Mouse (Mus musculus) heart, postnatal 25 days (tissue): ENCODE measurements at regions not wholly inside any gene's neighbourhood (a gene's known extent, or its start where the extent isn't known, plus 50 kb on each side); places are given as distances from the start of the nearest gene placed in this dataset.

Experiments
- DNase-seq: peaks from one replicate; pipeline ENCODE4 v3.0.0; 2022; ENCODE audit warnings: low spot score
- intact Hi-C: fragments of 180-260 bp; cut with DNase I; formaldehyde crosslinking; loops from one replicate; pipeline ENCODE4 v1.15.1; 2025

GRCm38 (mm10) chr15:93913041-93913440, 317.4 kb upstream of the Prickle1 start:
- intact Hi-C loops, result no loop called here

DNA sequence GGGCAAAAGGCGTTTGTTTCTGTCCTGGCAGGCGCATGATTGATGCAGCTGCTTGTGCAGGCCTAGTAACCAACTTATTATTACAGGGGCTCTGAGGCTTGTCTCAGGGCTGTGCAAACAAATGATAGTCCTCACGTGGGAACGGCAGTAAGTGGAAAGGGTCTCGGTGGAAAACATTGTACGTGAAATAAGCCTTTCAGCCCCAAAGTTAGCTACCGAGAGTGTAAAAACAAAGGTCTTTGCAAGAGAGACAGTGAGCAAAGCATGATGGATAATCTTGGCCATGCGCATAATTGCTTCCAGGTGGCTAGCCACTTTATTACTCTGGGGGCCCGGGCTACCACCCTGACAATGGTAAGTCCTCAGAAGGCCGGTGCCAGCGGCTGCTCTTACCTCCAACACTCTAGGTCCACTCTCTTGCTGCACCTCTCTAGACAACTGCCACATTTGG, 315.3 kb upstream of the Prickle1 start:
- intact Hi-C loops, result no loop called here
- DNase-seq, result no peak

More at GRCm38 (mm10) chr15:93913041-93913440, 317.4 kb upstream of the Prickle1 start:
- DNase-seq, result no peak

DNA sequence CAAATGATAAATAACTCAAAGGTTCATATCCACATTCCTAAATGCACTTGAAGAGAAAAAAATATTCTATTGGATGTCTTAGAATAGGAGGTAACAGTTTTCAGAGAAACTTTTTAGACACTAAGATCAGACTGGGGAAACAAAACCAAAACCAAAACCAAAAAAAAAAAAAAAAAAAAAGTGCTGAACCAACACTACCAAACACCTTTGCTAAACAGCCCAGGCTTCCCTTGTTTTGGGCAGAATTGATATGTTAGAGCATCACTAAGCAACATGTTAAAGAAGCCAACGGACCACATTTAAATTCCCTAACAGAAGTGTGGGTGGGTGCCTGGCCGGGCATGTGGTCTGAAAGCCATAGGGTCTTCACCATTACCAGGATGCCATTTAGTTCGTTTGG, 314.5 kb upstream of the Prickle1 start:
- intact Hi-C loops, result no loop called here
- DNase-seq, result no peak

- no peak for DNase-seq
- intact Hi-C loops, result no loop called here
Measured at GRCm38 (mm10) chr15:93903671-93904603, 308.2 kb upstream of the Prickle1 start.

DNA sequence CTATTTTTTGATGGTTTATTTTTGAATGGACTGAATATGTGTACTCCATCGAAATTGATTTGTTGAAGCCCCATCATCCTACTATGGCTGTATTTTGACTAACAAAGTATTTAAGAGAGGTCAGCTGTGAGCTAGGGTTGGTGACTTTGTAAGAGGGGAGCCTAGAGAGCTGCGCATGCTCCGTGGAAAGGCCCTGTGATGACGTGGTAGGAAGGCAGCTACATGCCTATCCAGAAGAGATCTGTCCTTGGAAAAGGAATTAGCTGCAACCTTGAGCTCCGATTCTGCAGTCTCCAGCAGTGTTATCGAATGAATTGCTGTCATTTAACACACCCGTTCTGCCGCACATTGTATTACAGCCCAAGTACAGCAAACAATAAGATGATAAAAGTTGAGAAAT, 287.1 kb upstream of the Prickle1 start:
- intact Hi-C loops, result no loop called here
- DNase-seq, result no peak

GRCm38 (mm10) chr15:93881276-93881675, 285.6 kb upstream of the Prickle1 start:
- intact Hi-C loops, result no loop called here
- no peak for DNase-seq

DNA sequence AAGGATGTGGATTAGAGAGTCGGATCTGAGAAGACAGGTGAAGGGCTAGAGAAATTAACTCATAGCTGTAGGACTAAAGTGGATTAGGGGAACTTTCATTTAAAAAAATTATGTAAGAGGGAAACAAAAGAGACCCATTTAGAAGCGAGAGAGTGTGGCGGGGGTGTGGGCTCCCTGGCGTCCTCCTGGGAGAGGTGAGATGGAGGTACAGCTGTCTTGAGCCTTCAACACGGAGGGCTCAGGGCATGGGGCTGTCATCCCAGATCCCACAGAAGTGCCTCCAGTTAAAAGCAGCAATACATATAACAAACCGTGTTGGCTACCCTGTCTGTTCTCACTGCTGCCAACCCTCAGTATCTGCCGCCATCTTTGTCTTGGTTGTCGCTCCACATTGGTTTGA, 284.6 kb upstream of the Prickle1 start:
- DNase-seq, result no peak
- intact Hi-C loops, result no loop called here

DNA sequence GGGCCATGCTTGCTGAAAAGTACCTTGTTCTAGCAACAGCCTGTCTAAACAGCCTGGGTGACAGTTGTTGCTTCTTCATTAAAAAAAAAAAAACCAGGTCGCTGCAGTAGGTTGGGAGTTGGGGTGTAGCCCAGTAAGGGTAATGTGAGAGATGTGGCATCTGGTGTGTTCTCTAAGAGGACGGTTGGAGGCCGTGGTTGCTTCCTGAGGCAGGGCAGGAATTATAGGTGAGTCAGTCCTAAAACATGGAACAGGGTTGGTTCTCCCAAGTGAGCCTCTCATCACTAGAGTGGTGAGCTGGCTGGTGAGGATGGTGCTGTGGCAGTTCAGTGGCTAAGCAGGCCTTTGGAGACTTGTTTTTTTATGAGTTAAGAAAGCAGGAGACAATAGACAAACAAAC, 283.3 kb upstream of the Prickle1 start:
- intact Hi-C loops, result no loop called here

DNA sequence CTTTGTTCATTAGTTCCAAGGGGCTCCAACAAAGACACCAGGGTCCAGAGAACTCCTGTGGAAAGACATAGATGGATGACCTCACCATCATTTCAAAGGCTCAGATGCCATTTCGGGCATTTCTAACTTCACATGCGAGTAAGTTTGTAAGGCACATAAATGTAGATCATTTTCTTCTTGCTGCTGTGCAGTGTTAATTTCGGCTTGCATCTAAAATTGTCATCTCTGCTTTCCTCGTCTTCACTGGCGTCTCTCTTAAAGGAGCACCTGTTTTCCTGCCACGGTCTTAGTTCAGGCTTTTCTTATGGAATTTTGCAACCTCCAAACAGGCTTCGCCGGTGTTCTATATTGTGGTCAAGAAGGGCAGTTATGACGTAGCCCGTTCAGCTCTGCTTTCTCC, 280.6 kb upstream of the Prickle1 start:
- intact Hi-C loops, result no loop called here
- DNase-seq, result no peak

More for the DNA sequence above, 283.3 kb upstream of the Prickle1 start:
- no peak for DNase-seq

DNA sequence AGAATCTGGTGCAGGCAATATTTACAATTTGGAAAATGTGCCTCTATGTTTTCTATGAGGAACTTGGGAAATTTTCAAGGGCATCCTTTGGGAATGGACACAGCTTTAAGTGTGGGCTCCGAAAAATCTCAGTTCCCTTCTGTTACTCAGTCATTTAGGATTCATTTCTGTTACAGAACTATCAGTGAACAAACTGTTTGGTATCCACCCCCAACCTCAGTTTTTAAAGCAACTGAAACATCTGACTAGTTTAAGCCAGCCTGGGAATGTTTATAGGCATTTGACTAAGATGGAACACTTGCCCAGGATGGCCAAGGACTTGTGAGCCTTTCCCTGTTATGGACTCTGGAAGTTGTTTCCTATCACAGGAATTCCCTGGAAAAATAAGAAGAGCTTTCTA, 280.0 kb upstream of the Prickle1 start:
- no peak for DNase-seq
- intact Hi-C loops, result no loop called here

DNA sequence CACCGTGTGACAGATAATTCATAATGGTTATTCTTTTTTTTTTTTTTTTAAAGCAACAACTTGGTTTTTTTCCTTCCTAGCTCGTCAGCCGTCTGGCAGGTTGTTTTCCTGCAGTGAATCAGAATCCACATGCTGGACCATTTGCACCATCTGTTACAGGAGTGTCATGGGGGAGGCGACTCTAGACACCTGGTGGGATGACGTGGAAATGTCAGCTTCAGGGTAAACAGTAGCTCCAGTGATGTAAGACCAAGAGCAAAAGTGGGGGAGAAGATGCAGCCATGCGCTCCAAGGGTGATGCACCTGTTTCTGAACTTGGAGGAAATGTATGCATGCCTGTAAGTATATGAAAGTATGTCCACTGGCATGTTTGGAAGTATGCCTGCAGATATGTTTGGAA, 278.5 kb upstream of the Prickle1 start:
- intact Hi-C loops, result no loop called here
- DNase-seq, result no peak

GRCm38 (mm10) chr15:93857336-93857901, 261.7 kb upstream of the Prickle1 start:
- intact Hi-C loops, result no loop called here
- no peak for DNase-seq

DNA sequence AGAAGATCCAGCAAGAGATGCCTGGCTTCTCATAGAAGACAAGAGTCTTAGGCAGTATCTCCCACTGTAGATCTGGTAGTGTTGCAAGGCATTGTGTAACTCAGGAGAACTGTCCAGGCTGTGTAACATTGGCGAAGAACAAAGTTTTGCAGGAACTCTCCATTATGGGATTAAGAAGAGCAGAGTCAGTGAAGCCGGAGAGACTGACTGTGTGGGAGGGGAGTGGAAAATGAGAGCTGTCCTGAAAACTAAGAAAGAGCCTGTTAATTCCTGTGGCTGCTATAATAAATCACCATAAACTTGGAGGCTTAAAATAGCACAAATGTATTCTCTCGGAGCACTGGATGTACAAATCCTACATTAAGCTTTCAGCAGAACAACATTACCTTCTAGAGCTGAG, 257.5 kb upstream of the Prickle1 start:
- intact Hi-C loops, result no loop called here

GRCm38 (mm10) chr15:93852126-93852525, 256.4 kb upstream of the Prickle1 start:
- intact Hi-C loops, result no loop called here

More for the DNA sequence above, 257.5 kb upstream of the Prickle1 start:
- DNase-seq, result no peak

GRCm38 (mm10) chr15:93850388-93850787, 254.7 kb upstream of the Prickle1 start:
- intact Hi-C loops, result no loop called here
- no peak for DNase-seq

More at GRCm38 (mm10) chr15:93852126-93852525, 256.4 kb upstream of the Prickle1 start:
- no peak for DNase-seq

DNA sequence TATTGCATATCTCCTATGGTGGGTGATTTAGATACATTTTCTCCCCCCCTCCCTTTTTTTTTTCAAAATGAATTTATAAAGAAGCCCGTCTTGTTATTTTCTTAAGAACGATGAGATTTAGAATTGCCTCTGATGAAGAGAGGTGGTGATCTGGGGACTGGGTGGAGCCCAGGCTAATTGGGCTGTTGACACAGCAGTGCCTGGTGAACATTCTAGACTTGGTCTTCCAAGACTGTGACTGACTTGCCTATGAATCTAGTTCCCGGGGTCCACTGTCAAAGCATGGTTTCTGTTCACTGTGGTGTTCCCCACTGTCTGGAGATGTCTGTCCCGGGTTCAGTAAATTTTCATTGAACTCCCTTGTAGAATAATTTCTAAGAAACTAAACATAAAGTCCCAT, 253.1 kb upstream of the Prickle1 start:
- DNase-seq, result no peak
- intact Hi-C loops, result no loop called here

- no peak for DNase-seq
- intact Hi-C loops, result no loop called here
Measured at GRCm38 (mm10) chr15:93846797-93847196, 251.1 kb upstream of the Prickle1 start.

DNA sequence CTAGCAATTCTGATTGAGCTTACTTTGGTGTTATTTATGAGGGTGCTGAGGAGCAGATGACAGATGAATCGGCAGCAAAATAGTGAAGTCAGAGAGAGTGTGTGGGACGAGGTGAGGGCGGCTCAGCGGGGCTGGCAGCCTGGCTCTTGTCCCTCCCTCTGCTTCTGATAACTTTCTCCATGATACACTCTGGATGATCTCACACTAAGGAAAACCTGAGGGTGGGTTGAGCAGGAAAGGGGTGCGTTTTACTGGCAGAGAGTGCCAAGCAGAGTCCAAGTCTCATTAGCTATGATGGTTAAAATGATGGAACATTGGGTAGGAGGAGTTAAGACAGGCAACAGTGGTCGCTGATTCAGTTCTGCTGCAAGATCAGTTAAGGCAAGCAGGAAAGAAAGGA, 250.1 kb upstream of the Prickle1 start:
- intact Hi-C loops, result no loop called here
- no peak for DNase-seq

DNA sequence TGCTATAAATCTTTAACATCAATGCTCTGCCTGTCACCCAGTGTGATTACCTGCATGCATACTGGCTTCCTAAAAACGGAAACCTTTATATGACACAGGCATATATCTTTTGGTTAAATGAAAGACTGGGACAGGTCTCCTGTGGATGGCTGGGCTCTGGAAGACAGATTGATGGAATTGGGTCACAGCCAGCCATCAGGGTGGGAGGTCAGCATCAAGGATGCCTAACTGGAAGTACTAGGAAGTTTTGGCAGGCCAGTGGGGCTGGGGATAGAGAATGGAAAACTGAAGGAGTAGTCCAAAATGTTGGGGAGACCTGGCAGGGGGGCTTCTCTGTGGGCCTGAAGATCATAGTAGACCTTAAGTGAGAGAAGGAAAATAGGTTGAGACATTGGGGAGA, 237.3 kb upstream of the Prickle1 start:
- intact Hi-C loops, result no loop called here

GRCm38 (mm10) chr15:93832431-93832936, 236.8 kb upstream of the Prickle1 start:
- DNase-seq, result peak; percentile 46
- intact Hi-C loops, result no loop called here

More for the DNA sequence above, 237.3 kb upstream of the Prickle1 start:
- no peak for DNase-seq

GRCm38 (mm10) chr15:93831148-93831547, 235.5 kb upstream of the Prickle1 start:
- no peak for DNase-seq
- intact Hi-C loops, result no loop called here
